In the genomic region with DNA sequence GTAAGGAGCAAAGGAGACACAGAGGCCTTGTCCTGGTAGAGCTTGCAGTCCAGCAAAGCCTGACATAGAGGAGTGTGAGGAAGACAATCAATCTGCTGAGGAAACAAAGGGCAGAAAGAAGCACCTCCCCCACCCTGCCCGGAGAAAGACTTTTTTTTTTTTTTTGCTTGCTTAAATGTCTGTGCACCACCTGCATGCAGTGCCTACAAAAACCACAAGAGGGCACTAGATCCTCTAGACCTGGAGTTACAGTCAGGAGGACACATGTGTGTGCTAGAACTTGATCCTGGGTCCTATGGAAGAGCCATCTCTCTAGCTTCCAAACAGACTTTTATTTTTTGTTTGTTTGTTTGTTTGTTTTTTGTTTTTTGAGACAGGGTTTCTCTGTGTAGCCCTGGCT, we compare ENCODE assay signal across 1 mouse cellular context.
A peak's percentile ranks its signal among the peaks of the same experiment; 100 is the strongest.
TF ChIP-seq lines count a peak whose summit lies in the region.

No protein-coding gene starts in this region.

TF ChIP-seq in CH12.LX, 34 proteins besides CTCF, POLR2A, EP300 and RAD21:
- TF ChIP-seq SMC3 (IDR thresholded peaks at IDR 0.05; ENCODE audit: low read depth, low read length) (peak; percentile 66), KAT2A (IDR thresholded peaks at IDR 0.05; ENCODE audit: insufficient replicate concordance, low read length) (no peak), HCFC1 (IDR thresholded peaks at IDR 0.05; ENCODE audit: low read depth, low read length) (no peak), CHD1 (IDR thresholded peaks at IDR 0.05; ENCODE audit: low read depth, low read length) (no peak), MYC (IDR thresholded peaks at IDR 0.05; ENCODE audit: low read depth, low read length) (0 out of 2 replicates have a peak, but pooled peaks have one; percentile 32), PAX5 (IDR thresholded peaks at IDR 0.05; ENCODE audit: low read length) (no peak), E2F4 (IDR thresholded peaks at IDR 0.05; ENCODE audit: insufficient replicate concordance, low read depth, low read length) (no peak), ZNF384 (IDR thresholded peaks at IDR 0.05; ENCODE audit: low read depth, low read length) (peak; percentile 97), ZC3H11A (IDR thresholded peaks at IDR 0.05; ENCODE audit: low read depth, low read length) (no peak), MAX (IDR thresholded peaks at IDR 0.05; ENCODE audit: low read length) (peak; percentile 48; the same call in 1 of the 2 replicates)
